Mouse (Mus musculus): ENCODE data around the gene Psma3. TPM values are rescaled to one million over a fixed set of nuclear protein-coding genes. Genes with fewer than 3 reads are reported as not detected.

The Psma3 gene
- total and polyA plus RNA-seq, 3 experiments, result 295 to 304 TPM; not detected in 1

- TF ChIP-seq USF1 (IDR thresholded peaks at IDR 0.05; ENCODE audit: low read depth, low read length), result no peak
- no peak for TF ChIP-seq MXI1 (IDR thresholded peaks at IDR 0.05; ENCODE audit: low read depth, low read length)
- TF ChIP-seq ETS1 (IDR thresholded peaks at IDR 0.05; ENCODE audit: low read depth, low read length), result no peak
- TF ChIP-seq GABPA (IDR thresholded peaks at IDR 0.05; ENCODE audit: low read depth, low read length), result no peak
- TF ChIP-seq CHD1 (IDR thresholded peaks at IDR 0.05; ENCODE audit: low read depth, low read length), result no peak
- H3K27ac ChIP-seq (ENCODE audit: control insufficient read depth, low read depth, low read length), result no peak overlapping the region
- H3K79me2 ChIP-seq (ENCODE audit: control insufficient read depth, insufficient read depth, low read length, poor library complexity), result no peaks in the 10 kb centered on the region
- H3K36me3 ChIP-seq (ENCODE audit: control insufficient read depth in 1 of 2, insufficient read depth in 2 of 2, low read length in 2 of 2), result peaks cover 0 to 15% of the 10 kb centered on the region in 2 experiments; a peak in 3 of 4 replicates
- no peak overlapping the region for H3K9ac ChIP-seq (ENCODE audit: control insufficient read depth, low read depth, low read length, poor library complexity, severe bottlenecking)
- no peaks in the 10 kb centered on the region for H3K9me3 ChIP-seq (replicated peaks; ENCODE audit: insufficient read depth, low read length)
- peaks cover 0 to 2% of the 10 kb centered on the region in 2 experiments; a peak in 1 of 4 replicates for H3K4me1 ChIP-seq (ENCODE audit: control insufficient read depth in 1 of 2, insufficient read depth in 2 of 2, low read length in 2 of 2)
- no peak for DNase-seq (ENCODE audit: low read depth, low spot score)
- H3K27me3 ChIP-seq (ENCODE audit: control insufficient read depth in 1 of 2, insufficient read depth in 2 of 2, low read length in 2 of 2), result no peaks in the 10 kb centered on the region
- H3K4me3 ChIP-seq (ENCODE audit: control insufficient read depth in 1 of 2, insufficient read depth in 1 of 2, low read depth in 2 of 2, low read length in 2 of 2), result no peak overlapping the region
Observed at GRCm38 (mm10) chr12:71035826-71036225, 61.4 kb downstream of the Psma3 start.

DNA sequence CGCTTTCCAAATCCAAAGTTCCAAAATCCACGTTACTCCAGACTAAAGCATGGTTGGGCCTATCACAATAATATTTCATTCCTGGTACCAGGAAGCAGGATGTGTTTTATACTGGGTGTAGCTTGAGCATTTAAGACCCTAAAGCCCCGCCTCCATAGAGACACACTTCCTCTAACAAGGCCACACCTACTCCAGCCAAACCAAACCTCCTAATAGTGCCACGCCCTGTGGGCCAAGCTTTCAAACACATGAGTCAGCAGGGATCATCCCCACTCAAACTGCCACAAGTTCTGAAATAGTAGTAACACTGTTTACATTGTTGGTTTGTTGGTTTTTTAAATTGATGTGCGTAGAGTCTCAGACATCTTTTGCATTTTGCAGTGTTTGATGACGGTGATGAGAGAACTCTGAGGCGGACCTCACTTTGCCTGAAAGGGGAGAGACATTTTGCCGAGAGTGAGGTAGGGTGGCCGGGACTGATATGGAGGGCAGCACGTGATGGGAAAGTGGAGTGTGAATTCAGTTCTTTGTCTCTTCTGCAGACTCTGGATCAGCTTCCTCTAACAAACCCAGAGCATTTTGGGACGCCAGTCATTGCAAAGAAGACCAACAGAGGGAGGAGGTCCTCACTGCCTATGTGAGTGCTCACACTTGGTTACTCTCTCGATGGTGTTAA is 62.4 kb downstream of the Psma3 start:
- Histone ChIP-seq H3K27ac (ENCODE audit: control insufficient read depth, low read depth, low read length) (no peak overlapping the region), H3K27me3 (ENCODE audit: control insufficient read depth in 1 of 2, insufficient read depth in 2 of 2, low read length in 2 of 2) (no peaks in the 10 kb centered on the region), H3K36me3 (ENCODE audit: control insufficient read depth in 1 of 2, insufficient read depth in 2 of 2, low read length in 2 of 2) (peaks cover 0 to 15% of the 10 kb centered on the region in 2 experiments; a peak in 3 of 4 replicates), H3K4me3 (ENCODE audit: control insufficient read depth in 1 of 2, insufficient read depth in 1 of 2, low read depth in 2 of 2, low read length in 2 of 2) (no peak overlapping the region), H3K9me3 (replicated peaks; ENCODE audit: insufficient read depth, low read length) (no peaks in the 10 kb centered on the region), H3K79me2 (ENCODE audit: control insufficient read depth, insufficient read depth, low read length, poor library complexity) (no peaks in the 10 kb centered on the region), H3K9ac (ENCODE audit: control insufficient read depth, low read depth, low read length, poor library complexity, severe bottlenecking) (no peak overlapping the region), H3K4me1 (ENCODE audit: control insufficient read depth in 1 of 2, insufficient read depth in 2 of 2, low read length in 2 of 2) (peaks cover 0 to 2% of the 10 kb centered on the region in 2 experiments; a peak in 1 of 4 replicates)
- TF ChIP-seq JUND (IDR thresholded peaks at IDR 0.05; ENCODE audit: low read depth, low read length) (no peak), BHLHE40 (IDR thresholded peaks at IDR 0.05; ENCODE audit: borderline replicate concordance, low read depth, low read length) (no peak), USF2 (IDR thresholded peaks at IDR 0.05; ENCODE audit: borderline replicate concordance in 1 of 2, insufficient read depth in 1 of 2, low read depth in 1 of 2, low read length in 2 of 2) (no peak), ZNF384 (IDR thresholded peaks at IDR 0.05; ENCODE audit: low read depth, low read length) (no peak), ETS1 (IDR thresholded peaks at IDR 0.05; ENCODE audit: low read depth, low read length) (no peak), MAZ (IDR thresholded peaks at IDR 0.05; ENCODE audit: low read depth, low read length) (no peak), TCF12 (IDR thresholded peaks at IDR 0.05; ENCODE audit: low read depth, low read length) (no peak), CTCF (IDR thresholded peaks at IDR 0.05 in 2 of 3, conservative IDR thresholded peaks at IDR 0.05 in 1 of 3; ENCODE audit: control insufficient read depth in 1 of 3, insufficient read depth in 1 of 3, low read depth in 2 of 3, low read length in 3 of 3, poor library complexity in 1 of 3, severe bottlenecking in 1 of 3) (no peak), USF1 (IDR thresholded peaks at IDR 0.05; ENCODE audit: low read depth, low read length) (no peak), EP300 (IDR thresholded peaks at IDR 0.05; ENCODE audit: low read depth in 1 of 2, low read length in 2 of 2) (no peak), MAFK (IDR thresholded peaks at IDR 0.05; ENCODE audit: borderline replicate concordance, low read depth, low read length) (no peak), TAL1 (IDR thresholded peaks at IDR 0.05; ENCODE audit: low read length) (no peak), MXI1 (IDR thresholded peaks at IDR 0.05; ENCODE audit: low read depth, low read length) (no peak), NRF1 (IDR thresholded peaks at IDR 0.05; ENCODE audit: insufficient read depth, low read depth, low read length, poor library complexity, severe bottlenecking) (no peak), MYC (IDR thresholded peaks at IDR 0.05; ENCODE audit: low read depth, low read length) (no peak), RCOR1 (IDR thresholded peaks at IDR 0.05; ENCODE audit: low read depth, low read length) (no peak), POLR2AphosphoS5 (IDR thresholded peaks at IDR 0.05; ENCODE audit: borderline replicate concordance, low read depth, low read length) (no peak), MYB (IDR thresholded peaks at IDR 0.05; ENCODE audit: low read depth, low read length) (no peak)
- peak; percentile 88 for DNase-seq (ENCODE audit: low read depth, low spot score)
